Mouse (Mus musculus) B cell, adult 2 months (primary cell): Measurements from ENCODE around the gene Ddx47.

ENCODE experiments used
- DNase-seq, 2 experiments: peaks; one replicate each; pipeline ENCODE4 v3.0.0; 2022

The Ddx47 gene

DNA sequence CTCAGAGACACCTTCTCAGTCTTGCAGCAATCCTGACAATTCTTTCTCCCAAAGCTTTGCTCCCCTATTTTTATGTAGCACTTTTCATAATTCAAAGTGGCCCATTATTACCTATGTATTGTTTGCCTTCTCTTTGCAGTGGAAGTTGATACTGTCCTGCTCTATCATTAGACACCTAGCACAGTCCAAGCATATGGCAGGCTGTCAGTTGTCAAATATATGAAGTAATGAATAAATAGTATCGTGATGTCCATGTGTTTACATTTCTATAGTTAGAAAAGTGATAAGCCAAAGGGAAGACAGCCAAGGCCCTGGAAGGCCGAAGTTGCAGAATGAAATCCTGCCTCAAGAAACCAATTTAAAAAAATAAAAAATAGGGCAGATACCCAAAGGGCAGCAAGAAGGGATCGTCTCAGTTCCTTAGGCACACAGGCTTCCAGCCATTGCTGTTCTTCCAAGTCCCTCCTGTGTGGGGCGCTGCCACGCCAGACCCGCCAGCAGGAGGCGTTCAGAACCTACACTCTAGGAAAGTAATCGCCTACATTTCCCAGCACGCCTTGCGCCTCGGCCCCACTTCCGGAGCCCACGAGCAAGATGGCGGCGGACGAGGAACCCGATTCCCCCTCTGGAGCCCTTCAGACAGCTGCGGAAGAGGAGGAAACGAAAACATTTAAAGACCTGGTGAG is at the start of gene Ddx47:
Ddx47 (plus strand) TSS at position 565 of the 686 bp plus-strand sequence.
- peak; percentile 96 to 97 for DNase-seq

DNA sequence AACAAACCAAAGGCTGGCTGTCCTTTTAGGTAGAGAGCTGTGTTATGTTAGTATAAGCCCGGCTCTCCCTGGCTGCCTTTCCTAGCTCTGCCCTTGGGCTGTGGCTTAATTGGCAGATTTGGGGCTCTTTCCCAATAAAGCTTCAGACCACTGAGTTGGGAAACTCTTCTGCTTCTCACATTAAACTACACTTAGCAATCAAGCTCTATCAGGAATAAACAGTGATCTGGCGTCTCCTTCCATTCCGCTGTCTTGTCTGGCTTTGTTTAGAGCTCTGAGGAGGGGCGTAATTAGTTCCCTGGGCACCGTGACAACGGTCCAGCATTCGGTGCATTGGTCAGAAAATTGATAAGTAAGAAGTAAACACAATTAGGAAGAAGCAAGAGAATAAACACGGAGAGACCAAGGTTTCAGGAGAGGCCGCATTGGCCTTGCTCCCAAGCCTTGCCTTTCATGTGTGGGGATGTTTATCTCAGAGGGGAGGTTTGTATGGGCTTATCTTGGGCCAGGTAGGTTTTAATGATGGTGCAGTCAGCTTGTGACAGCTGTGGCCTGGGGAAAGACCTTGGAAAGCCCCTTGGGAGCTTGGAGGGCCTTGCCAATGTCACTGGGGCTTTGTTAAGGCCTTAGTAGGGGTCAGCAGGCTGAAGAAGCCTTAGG is 49.4 kb upstream of the Ddx47 start:
- DNase-seq, result no peak

GRCm38 (mm10) chr6:134962518-134962893 is 48.9 kb upstream of the Ddx47 start:
- DNase-seq, result no peak

- DNase-seq, result no peak
Observed at GRCm38 (mm10) chr6:134963910-134964309, 47.5 kb upstream of the Ddx47 start.

DNA sequence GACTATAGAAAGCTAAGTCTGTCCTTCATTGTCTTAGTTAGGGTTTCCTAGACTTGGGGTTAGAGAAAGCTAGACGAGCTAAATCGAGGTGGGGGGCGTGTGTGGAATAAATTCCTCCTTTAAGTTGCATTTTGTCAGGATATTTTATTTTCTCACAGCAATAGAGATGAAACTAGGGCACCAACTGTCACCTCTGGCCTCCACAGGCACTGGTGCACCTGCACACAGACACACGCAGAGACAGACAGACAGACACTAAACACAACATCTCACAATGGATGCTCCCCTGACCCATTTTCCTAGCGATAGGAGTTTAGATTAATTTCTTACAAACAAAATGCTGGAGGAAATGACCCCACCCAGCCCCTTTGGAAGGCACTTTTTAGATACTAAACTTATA is 44.7 kb upstream of the Ddx47 start:
- no peak for DNase-seq

GRCm38 (mm10) chr6:134968326-134968725 is 43.1 kb upstream of the Ddx47 start:
- DNase-seq, result no peak

DNA sequence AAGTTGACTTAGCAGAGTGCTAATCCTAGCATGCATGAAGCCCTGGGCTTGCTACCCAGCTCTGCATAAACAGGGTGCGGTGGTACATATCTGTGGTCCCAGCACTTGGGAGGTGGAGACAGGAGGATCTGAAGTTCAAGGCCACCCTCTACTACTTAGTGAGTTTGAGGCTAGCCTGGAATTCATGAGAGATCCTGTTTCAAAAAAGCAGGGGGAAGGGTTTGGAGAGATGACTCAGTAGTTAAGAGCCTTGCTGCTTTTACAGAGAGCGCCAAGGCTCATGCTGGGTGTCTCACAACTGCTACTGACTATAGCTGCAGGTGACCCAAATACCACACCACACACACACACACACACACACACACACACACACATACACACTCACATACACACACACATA is 41.9 kb upstream of the Ddx47 start:
- DNase-seq, result no peak

DNA sequence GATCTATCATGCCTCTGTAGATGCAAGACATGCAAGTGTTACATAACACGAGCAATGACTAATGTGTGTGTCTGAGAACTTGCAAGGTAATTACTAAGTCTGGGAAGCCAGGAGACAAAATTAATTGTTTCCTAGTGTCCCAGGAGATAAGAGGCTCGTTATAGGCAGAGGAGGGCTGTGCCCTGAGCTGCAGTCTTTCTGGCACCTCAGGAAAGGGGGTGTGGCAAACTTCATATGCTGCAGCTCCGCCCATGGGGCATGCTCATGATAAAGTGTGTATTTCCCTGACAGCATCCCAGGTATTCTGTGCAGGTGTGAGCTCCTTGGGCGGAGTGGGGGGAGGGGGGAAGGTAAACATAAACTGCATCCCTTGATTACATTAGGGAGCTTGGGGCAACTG is 39.3 kb upstream of the Ddx47 start:
- DNase-seq, result no peak

DNA sequence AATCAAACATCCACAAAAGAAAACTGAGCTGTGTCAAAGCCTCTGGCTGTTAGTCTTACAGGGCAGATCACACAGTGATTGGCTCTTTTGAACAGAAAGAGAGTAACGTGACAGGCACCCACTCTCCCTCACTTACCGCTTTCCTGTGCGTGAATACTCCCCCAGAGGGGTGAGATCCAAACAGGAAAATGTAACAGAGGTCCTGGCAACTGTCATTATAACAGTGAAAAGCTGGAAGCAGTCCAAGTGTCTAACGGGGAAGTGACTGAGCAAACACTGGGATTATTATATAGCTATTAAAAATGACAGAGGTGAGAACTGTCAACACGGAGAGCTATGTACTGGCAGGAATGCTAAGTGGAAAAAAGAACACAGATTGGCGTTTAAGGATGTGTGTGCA is 34.8 kb upstream of the Ddx47 start:
- no peak for DNase-seq

DNA sequence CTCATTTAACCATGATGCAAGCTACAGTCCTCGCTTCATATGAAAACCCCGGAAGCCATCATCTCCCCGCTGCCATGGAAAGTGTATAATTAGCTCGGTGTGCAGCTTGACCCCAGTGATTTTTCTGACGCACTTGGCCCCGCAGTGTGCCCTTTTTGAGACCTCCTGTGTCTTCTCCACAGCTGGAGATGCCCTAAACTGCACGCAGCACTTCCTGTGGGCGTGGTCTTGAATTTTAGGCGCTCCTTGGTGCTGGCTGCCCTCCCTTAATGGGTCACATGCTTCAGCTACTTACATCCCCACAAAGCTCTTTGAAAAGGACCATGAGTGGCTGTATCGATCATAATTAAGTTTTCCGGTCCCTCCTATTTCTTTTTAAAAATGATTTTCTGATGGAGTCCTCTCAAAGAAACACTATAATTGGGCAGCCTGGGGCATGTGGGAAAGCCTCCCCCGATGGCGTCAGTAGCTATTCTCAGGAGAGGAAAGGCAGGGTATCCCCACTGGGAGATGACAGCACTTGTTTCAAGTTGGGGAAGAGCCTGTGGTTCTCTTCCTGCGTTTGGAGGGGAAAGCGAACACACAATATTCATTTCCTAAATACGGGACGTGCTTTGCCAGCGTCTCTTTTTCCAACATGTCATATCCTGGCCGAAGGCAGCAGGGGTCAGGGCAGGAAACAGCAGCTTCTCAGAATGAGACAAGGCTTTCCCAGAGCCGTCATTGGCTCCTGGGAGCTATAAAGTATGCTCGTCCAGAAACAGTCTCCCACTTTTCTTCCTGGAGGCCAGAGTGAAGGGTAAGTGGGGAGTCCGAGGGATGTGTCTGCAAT is 30.0 kb upstream of the Ddx47 start, which contains the start of gene Apold1:
Apold1 (plus strand) TSS at position 488 of the 832 bp plus-strand sequence.
- peak; percentile 50 to 51 for DNase-seq

GRCm38 (mm10) chr6:134983529-134984370 is 27.7 kb upstream of the Ddx47 start:
- peak; percentile 80 to 83 for DNase-seq

- peak; percentile 16 to 21 for DNase-seq
Observed at GRCm38 (mm10) chr6:134984748-134985147, 26.7 kb upstream of the Ddx47 start.

GRCm38 (mm10) chr6:134988377-134988776 is 23.0 kb upstream of the Ddx47 start:
- DNase-seq, result no peak

DNA sequence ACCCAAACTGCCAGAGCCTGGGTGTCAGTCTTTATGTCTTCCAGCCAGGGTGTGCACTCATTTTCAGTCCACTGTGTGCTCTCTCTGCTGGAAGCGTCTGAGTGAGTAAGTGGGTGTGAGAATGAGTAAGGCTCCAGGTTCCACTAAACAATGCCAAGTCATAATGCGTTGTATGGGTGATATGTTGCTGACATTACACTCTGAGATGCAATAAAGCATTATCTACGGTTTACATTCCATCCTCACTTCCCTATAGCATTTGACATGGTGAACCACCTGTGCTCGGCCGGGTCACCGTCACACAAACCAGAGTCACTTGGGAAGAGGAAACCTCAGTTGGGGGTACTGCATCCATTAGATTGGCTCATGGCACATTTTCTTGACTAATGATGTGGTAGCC is 20.7 kb upstream of the Ddx47 start:
- DNase-seq, result no peak

- no peak for DNase-seq
Observed at GRCm38 (mm10) chr6:134994031-134994651, 17.3 kb upstream of the Ddx47 start.

DNA sequence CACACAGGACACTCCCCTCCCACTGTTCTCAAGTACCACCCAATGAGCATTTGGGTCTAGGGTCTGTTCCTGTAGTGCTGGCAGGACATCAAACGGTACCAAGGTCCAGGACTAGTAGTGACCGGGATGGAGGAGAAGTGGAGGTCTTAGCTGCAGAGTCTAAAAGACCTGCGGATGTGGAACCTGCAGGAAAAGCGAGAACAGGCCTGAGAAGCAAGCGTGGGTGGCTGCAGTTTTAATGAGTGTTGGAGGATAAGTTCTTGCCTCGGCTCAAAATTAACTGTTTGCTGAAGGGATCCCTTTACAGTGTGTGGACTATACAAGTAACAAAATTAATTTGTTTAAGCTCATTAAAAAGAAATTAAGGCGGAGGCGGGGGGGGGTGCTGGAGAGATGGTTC is 16.4 kb upstream of the Ddx47 start:
- no peak for DNase-seq

DNA sequence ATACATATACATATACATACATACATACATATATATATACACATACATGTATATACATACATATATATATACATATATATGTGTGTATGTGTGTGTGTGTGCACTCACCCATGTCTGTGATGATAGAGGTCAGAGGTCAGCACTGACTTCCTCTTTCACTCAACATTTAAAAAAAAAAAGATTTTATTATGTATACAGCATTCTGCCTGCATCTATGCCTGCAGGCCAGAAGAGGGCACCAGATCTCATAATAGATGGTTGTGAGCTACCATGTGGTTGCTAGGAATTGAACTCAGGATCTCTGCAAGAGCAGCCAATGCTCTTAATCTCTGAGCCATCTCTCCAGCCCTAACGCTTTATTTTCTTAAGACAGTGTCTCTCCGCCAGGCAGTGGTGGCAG is 14.5 kb upstream of the Ddx47 start:
- peak; percentile 52 to 61 for DNase-seq

- DNase-seq, result no peak
Observed at GRCm38 (mm10) chr6:134998076-134998475, 13.3 kb upstream of the Ddx47 start.

DNA sequence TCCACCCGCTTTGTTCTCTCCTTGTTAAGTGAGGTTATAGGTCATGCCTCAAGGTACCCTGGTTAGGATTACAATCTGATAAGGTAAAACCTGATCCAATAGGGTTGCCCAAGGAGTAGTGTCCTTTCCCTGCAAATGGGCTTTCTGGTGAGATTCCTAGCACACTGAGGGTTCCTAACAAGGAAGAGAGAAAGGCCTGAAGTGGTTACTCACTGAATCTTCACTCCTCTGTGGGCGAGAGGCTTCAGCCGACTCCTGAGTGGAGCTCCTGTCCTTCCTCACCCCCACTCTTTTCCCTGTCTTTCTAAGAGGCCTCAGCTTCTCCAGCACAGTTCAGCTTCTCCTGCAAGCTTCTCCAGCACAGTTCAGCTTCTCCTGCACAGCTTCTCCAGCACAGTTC is 12.6 kb upstream of the Ddx47 start:
- no peak for DNase-seq

DNA sequence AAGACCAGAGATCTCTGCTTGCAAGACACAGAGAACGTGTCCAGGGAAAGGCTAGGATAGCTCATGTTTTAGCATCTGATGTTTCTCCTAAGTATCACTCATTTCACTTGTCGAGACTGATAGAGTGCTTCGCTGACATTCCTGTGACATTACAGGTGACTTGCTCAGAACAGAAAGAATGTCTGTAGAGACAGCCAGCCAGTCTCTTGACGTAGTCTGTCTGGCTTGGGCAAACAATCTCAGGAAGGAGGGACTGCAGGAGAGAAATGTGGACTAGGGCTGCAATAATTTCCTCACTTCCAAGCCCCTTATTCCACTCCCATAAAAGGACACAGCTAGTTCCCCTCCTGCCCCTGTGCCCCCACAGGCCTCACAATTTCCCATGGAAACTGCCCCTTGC is 11.1 kb upstream of the Ddx47 start:
- DNase-seq, result no peak

DNA sequence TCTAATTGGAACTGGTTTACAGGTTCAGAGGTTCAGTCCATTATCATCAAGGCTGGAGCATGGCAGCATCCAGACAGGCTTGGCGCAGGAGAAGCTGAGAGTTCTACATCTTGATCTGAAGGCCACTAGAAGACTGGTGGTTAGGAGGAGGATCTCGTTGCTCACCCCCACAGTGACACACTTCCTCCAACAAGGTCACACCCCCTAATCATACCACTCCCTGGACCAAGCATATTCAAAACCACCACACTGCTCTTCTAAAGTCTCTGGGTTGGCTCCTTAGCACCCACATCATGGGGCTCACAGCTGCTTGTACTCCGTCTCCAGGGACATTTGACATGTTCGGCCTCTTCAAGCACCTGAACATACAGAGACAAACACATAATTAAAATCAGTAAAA is 9.4 kb upstream of the Ddx47 start:
- DNase-seq, result no peak

- DNase-seq, result no peak
Observed at GRCm38 (mm10) chr6:135006372-135006771, 5.0 kb upstream of the Ddx47 start.
